Mouse (Mus musculus) forebrain, embryonic 15.5 days (tissue): ENCODE results near the gene 4930442H23Rik. TPM values are rescaled to one million over a fixed set of nuclear protein-coding genes. Genes with fewer than 3 reads are reported as not detected.

Experiments
- ATAC-seq: fragments of 200-750 bp; cut with Nextera tagmentation; replicated peaks from 2 replicates; pipeline ENCODE4 v1.8.0; 2017; ENCODE audit warnings: mild to moderate bottlenecking, moderate TSS enrichment, moderate library complexity
- H3K27ac ChIP-seq: fragments of 300-500 bp; sonication (generic); replicated peaks from 2 replicates; pipeline ENCODE4 v1.5.1; 2015; ENCODE audit warnings: mild to moderate bottlenecking, inconsistent platforms
- H3K27me3 ChIP-seq: fragments of 300-500 bp; sonication (generic); 2 replicates; pipeline ENCODE4 v1.6.1; 2015; ENCODE audit warnings: inconsistent platforms
- H3K36me3 ChIP-seq: fragments of 300-500 bp; sonication (generic); 2 replicates; pipeline ENCODE4 v1.6.1; 2015; ENCODE audit warnings: mild to moderate bottlenecking, inconsistent platforms
- H3K4me1 ChIP-seq: fragments of 300-500 bp; sonication (generic); 2 replicates; pipeline ENCODE4 v1.6.1; 2015; ENCODE audit warnings: inconsistent platforms
- H3K4me2 ChIP-seq: fragments of 300-500 bp; sonication (generic); replicated peaks from 2 replicates; pipeline ENCODE4 v1.6.1; 2015; ENCODE audit warnings: mild to moderate bottlenecking, inconsistent platforms
- H3K4me3 ChIP-seq: fragments of 300-500 bp; sonication (generic); 2 replicates; pipeline ENCODE4 v1.5.1; 2015; ENCODE audit warnings: mild to moderate bottlenecking, inconsistent platforms
- H3K9ac ChIP-seq: fragments of 300-500 bp; sonication (generic); replicated peaks from 2 replicates; pipeline ENCODE4 v1.6.1; 2015; ENCODE audit warnings: mild to moderate bottlenecking, inconsistent platforms
- H3K9me3 ChIP-seq: fragments of 300-500 bp; sonication (generic); 2 replicates; pipeline ENCODE4 v1.6.1; 2016; ENCODE audit warnings: inconsistent platforms
- WGBS: fragments of 180-500 bp; shearing (Covaris S2); methylation state at CpG from one replicate; pipeline ENCODE4 v1.1.7; 2015; ENCODE audit warnings: mixed read lengths; 5-methylcytosine and 5-hydroxymethylcytosine counted together
- polyA plus RNA-seq: library from polyadenylated mRNA; unstranded; fragments of >200 nt; fragmentation: Nextera tagmentation; extraction: Ambion mirVana; gene quantifications from 2 replicates; pipeline ENCODE4 v1.2.1, GENCODE M21; 2015

The 4930442H23Rik gene
- polyA plus RNA-seq, 1 experiment from 2014 or later = 0.14 TPM

GRCm38 (mm10) chr10:81152609-81153008, 31.0 kb downstream of the 4930442H23Rik start:
- no peaks in the 10 kb centered on the region for H3K27me3 ChIP-seq
- no peak overlapping the region for H3K9ac ChIP-seq
- no peaks in the 10 kb centered on the region for H3K9me3 ChIP-seq
- ATAC-seq = no peak
- no peaks in the 10 kb centered on the region for H3K4me1 ChIP-seq
- H3K4me3 ChIP-seq = no peak overlapping the region
- H3K4me2 ChIP-seq = no peak overlapping the region
- peaks cover 74% of the 10 kb centered on the region for H3K36me3 ChIP-seq
- WGBS = 85% methylated on average over 12 of the region's 12 CpGs
- no peak overlapping the region for H3K27ac ChIP-seq

DNA sequence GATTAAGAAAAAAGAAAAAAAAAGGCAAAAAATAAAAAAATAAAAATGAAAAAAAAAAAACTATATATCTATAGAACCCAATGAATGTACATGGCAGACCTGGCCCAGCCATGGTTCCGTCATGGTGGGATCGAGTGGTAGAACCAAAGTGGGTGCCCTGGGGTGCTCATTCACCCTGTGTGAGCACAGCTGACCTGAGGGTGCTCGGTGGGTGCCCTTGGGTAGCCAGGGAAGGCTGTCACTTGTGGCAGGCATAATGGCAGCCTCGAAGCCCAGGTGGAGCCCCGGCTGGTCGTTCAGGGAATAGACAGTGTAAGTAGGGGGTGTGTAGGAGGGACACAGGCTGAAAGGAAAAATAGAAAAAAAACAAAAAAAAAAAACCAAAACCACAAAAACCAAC, 32.4 kb downstream of the 4930442H23Rik start:
- Histone ChIP-seq H3K27me3 (no peaks in the 10 kb centered on the region), H3K36me3 (peaks cover 73% of the 10 kb centered on the region)

DNA sequence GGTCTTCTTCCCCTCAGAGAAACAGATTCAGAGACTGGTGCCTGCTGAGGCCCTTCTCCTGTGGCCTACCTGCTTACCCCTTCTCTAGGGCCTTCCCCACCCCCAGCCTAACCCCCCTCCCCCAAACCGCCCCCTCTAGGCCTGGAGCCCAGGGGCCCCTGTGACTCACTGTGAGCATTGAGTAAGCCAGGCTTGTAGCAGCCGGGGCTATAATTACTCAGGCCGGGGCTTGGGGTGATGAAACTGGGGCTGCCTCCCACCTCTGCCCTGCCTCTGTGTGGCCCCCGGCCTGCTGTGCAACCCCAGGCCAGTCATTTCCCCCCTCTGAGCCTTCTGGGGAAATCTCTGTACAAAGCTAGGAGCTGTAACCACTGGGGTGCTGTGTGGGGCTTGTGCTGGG, 37.4 kb downstream of the 4930442H23Rik start:
- no peak for ATAC-seq
- Histone ChIP-seq H3K9ac (no peak overlapping the region), H3K27me3 (no peaks in the 10 kb centered on the region), H3K9me3 (no peaks in the 10 kb centered on the region), H3K27ac (no peak overlapping the region), H3K4me2 (no peak overlapping the region), H3K4me1 (peaks cover 16% of the 10 kb centered on the region), H3K4me3 (no peak overlapping the region), H3K36me3 (peaks cover 67% of the 10 kb centered on the region)
- WGBS = 78% methylated on average over 4 of the region's 4 CpGs

More for the DNA sequence above, 32.4 kb downstream of the 4930442H23Rik start:
- no peak overlapping the region for H3K4me2 ChIP-seq
- no peak for ATAC-seq
- H3K9ac ChIP-seq = no peak overlapping the region
- WGBS = 77% methylated on average over 6 of the region's 6 CpGs
- no peak overlapping the region for H3K4me3 ChIP-seq
- no peak overlapping the region for H3K27ac ChIP-seq
- no peaks in the 10 kb centered on the region for H3K4me1 ChIP-seq
- no peaks in the 10 kb centered on the region for H3K9me3 ChIP-seq

GRCm38 (mm10) chr10:81145778-81146177, 37.9 kb downstream of the 4930442H23Rik start:
- Histone ChIP-seq H3K27ac (no peak overlapping the region), H3K4me3 (no peak overlapping the region), H3K9ac (no peak overlapping the region), H3K4me2 (no peak overlapping the region), H3K4me1 (peaks cover 21% of the 10 kb centered on the region), H3K27me3 (no peaks in the 10 kb centered on the region), H3K36me3 (peaks cover 67% of the 10 kb centered on the region), H3K9me3 (no peaks in the 10 kb centered on the region)
- WGBS = 92% methylated on average over 7 of the region's 7 CpGs
- no peak for ATAC-seq

GRCm38 (mm10) chr10:81145307-81145706, 38.3 kb downstream of the 4930442H23Rik start:
- no peaks in the 10 kb centered on the region for H3K27me3 ChIP-seq
- H3K9ac ChIP-seq = no peak overlapping the region
- no peak overlapping the region for H3K4me2 ChIP-seq
- WGBS = 96% methylated on average over 6 of the region's 6 CpGs
- no peak overlapping the region for H3K4me3 ChIP-seq
- peaks cover 65% of the 10 kb centered on the region for H3K36me3 ChIP-seq
- H3K4me1 ChIP-seq = peaks cover 26% of the 10 kb centered on the region
- no peak overlapping the region for H3K27ac ChIP-seq
- H3K9me3 ChIP-seq = no peaks in the 10 kb centered on the region
- ATAC-seq = no peak

DNA sequence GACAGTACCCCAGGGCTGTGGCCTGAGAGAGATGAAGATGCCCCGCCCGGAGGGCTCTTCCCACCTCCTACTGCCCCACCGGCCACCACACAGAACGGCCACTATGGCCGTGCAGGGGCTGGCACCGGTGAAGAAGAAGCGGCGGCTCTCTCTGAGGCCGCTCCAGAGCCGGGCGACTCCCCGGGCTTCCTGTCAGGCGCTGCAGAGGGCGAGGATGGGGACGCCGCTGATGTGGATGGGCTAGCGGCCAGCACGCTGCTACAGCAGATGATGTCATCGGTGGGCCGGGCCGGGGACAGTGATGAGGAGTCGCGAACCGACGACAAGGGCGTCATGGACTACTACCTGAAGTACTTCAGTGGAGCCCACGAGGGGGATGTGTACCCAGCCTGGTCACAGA, 39.0 kb downstream of the 4930442H23Rik start:
- WGBS = 93% methylated on average over 27 of the region's 27 CpGs
- Histone ChIP-seq H3K27me3 (no peaks in the 10 kb centered on the region), H3K4me1 (peaks cover 32% of the 10 kb centered on the region), H3K9ac (no peak overlapping the region), H3K4me2 (no peak overlapping the region), H3K27ac (no peak overlapping the region), H3K4me3 (no peak overlapping the region), H3K9me3 (no peaks in the 10 kb centered on the region), H3K36me3 (peaks cover 59% of the 10 kb centered on the region)
- ATAC-seq = no peak

DNA sequence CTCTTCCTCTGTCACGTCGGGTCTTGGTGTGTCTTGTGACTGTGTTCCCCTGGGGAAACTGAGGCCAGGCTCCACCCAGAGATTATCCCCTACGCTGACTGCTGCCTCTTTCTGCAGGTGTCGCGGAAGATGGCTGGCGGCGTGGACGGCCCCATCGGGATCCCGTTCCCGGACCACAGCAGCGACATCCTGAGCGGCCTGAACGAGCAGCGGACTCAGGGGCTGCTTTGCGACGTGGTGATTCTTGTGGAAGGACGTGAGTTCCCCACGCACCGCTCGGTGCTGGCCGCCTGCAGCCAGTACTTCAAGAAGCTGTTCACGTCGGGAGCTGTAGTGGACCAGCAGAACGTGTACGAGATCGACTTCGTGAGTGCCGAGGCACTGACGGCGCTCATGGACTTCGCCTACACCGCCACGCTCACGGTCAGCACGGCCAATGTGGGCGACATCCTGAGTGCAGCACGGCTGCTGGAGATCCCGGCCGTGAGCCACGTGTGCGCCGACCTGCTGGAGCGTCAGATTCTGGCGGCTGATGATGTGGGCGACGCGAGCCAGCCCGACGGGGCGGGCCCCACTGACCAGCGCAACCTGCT, 39.7 kb downstream of the 4930442H23Rik start:
- 95% methylated on average over 52 of the region's 52 CpGs for WGBS
- H3K36me3 ChIP-seq = peaks cover 51% of the 10 kb centered on the region
- no peak overlapping the region for H3K4me3 ChIP-seq
- no peak overlapping the region for H3K9ac ChIP-seq
- ATAC-seq = no peak
- no peaks in the 10 kb centered on the region for H3K9me3 ChIP-seq
- no peaks in the 10 kb centered on the region for H3K27me3 ChIP-seq
- no peak overlapping the region for H3K27ac ChIP-seq
- peaks cover 40% of the 10 kb centered on the region for H3K4me1 ChIP-seq
- no peak overlapping the region for H3K4me2 ChIP-seq

DNA sequence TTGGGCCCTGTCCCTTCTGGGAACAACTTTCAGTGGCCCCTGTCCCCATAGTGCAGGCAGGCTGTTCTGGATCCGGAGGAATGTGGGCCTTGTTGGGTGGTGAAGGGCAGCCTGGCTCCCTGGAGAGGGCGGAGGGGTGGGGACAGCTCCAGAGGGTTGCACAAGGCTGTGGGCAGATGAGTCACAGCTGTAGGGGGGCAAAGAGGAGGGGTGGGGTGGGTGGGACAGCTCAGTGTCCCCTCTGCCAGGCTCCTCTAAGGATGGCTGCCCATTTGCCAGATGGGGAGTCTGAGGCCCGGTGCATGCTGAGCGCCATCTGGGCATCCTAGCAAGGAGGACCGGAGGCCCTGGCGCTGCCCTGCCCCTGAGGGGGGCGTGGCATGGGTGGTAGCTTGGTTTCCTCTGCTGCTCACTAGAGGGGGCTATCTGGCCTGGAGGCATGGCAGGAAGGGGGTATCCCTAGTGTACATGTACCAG, 40.5 kb downstream of the 4930442H23Rik start:
- no peaks in the 10 kb centered on the region for H3K27me3 ChIP-seq
- H3K4me1 ChIP-seq = peaks cover 47% of the 10 kb centered on the region
- ATAC-seq = no peak
- WGBS = 93% methylated on average over 7 of the region's 7 CpGs
- peak overlapping the region; percentile 48 for H3K27ac ChIP-seq
- H3K4me2 ChIP-seq = no peak overlapping the region
- no peaks in the 10 kb centered on the region for H3K9me3 ChIP-seq
- H3K9ac ChIP-seq = no peak overlapping the region
- H3K36me3 ChIP-seq = peaks cover 44% of the 10 kb centered on the region
- no peak overlapping the region for H3K4me3 ChIP-seq

GRCm38 (mm10) chr10:81142551-81142981, 41.1 kb downstream of the 4930442H23Rik start:
- Histone ChIP-seq H3K27me3 (no peaks in the 10 kb centered on the region), H3K4me1 (peaks cover 50% of the 10 kb centered on the region), H3K9me3 (no peaks in the 10 kb centered on the region), H3K4me3 (no peak overlapping the region), H3K36me3 (peaks cover 38% of the 10 kb centered on the region), H3K9ac (no peak overlapping the region), H3K27ac (peak overlapping the region; percentile 48), H3K4me2 (no peak overlapping the region)
- no peak for ATAC-seq
- 71% methylated on average over 5 of the region's 5 CpGs for WGBS

DNA sequence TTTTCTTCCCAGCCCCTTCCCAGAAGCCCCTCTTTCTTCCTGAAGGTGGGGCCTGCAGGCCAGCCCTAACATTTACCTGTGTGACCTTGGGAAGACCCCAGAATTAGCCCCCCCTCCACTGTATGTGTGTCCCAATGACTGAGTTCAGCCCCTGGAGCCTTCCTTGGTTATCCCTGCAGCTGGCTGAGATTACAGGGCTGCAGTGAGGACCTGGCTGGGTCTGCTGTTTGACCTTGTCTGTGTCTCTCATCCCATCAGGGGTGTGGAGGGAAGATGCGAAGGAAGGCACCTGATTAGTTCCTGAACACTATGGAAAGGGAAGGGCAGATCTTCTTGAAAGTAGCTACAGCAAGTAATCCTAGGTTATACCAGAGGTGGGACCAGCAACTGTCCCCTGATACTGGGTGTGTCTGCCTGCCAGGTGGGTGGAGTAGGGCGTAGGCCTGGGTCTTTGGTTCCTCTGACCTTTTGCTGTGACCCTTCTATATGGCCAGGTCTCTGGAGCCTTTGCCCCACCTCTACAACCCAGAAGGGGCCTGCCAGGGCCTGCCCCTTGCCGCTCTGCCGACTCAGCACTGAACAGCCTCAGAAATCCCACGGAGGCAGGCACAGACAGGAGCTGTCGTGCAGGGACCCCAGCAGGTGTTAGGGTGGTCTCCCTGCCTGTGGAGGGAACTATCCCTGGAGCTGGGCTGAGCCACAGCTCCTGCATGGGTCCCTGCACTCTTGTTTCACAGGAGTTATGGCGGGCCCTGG, 42.0 kb downstream of the 4930442H23Rik start:
- Histone ChIP-seq H3K27ac (no peak overlapping the region), H3K27me3 (no peaks in the 10 kb centered on the region), H3K4me3 (no peak overlapping the region), H3K4me1 (peaks cover 50% of the 10 kb centered on the region), H3K36me3 (peaks cover 30% of the 10 kb centered on the region), H3K9me3 (no peaks in the 10 kb centered on the region), H3K4me2 (no peak overlapping the region), H3K9ac (no peak overlapping the region)
- 86% methylated on average over 7 of the region's 7 CpGs for WGBS
- no peak for ATAC-seq

DNA sequence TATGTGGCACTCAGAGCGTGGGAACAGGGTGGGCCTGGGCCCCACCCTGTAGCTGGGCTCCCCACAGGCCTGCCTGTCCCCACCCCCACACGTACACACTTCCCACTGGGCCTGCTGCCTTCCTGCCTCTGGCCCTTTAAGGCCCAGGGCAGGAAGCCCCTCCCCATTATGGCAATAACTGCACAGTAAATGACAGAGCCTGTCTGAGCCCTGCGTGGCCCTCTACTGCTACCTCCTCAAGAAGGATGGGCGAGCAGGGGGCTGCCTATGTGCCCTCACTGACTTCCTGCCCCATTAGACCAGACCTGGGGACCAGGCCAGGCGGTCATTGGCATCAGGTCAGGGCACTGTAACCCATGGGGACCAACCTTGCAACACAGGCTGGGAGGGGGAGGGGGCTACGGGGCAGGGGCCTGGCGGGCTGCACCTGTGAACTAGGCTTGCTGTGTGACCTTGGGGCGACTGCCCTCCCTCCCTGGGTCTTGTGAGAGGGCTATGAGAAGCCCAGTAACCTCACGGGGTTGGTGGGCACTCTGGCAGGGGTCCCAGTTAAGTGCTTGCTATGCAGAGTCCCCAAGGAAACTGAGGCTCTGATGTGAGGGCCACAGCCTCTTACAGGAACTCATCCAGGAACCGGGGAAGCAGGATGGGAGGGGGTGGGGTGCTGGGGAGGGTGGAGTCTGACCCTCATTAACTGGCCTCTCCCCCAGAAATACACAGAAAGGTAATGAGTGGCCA, 42.8 kb downstream of the 4930442H23Rik start:
- Histone ChIP-seq H3K4me2 (no peak overlapping the region; the same call in 1 of the 2 replicates), H3K4me3 (no peak overlapping the region), H3K9me3 (no peaks in the 10 kb centered on the region), H3K36me3 (peaks cover 22% of the 10 kb centered on the region), H3K4me1 (peaks cover 53% of the 10 kb centered on the region), H3K27me3 (0 out of 2 replicates have a peak, but pooled peaks cover under 1% of the 10 kb centered on the region), H3K27ac (no peak overlapping the region), H3K9ac (0 out of 2 replicates have a peak overlapping the region, but pooled peaks have one; percentile 2)
- no peak for ATAC-seq
- WGBS = 75% methylated on average over 10 of the region's 10 CpGs

DNA sequence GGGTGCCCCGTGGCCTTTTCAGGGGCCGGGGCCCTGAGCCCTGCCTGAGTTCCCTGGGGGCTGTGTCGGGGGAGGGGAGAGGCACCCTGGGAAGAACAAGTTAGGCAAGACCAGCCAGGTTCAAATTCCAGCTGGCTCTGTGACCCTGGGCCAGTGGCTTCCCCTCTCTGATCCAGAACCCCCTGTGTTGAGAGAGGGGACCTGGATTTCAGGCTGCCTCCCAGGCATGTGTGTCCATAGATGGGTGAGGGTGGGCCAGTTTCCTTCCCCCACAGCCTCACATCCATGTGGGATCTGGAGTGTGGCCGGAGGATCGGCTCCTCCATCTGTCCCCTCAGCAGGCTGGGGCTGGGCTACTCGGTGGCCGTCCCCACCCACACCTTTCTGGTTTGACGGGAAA, 43.6 kb downstream of the 4930442H23Rik start:
- H3K4me1 ChIP-seq = peaks cover 62% of the 10 kb centered on the region

More for the DNA sequence above, 43.6 kb downstream of the 4930442H23Rik start:
- Histone ChIP-seq H3K27ac (0 out of 2 replicates have a peak overlapping the region, but pooled peaks have one; percentile 9), H3K9me3 (no peaks in the 10 kb centered on the region), H3K27me3 (peaks cover 9% of the 10 kb centered on the region), H3K9ac (no peak overlapping the region), H3K4me3 (0 out of 2 replicates have a peak overlapping the region, but pooled peaks have one; percentile 91), H3K4me2 (no peak overlapping the region), H3K36me3 (peaks cover 15% of the 10 kb centered on the region)
- WGBS = 62% methylated on average over 8 of the region's 8 CpGs
- no peak for ATAC-seq
